Mouse (Mus musculus): ENCODE results near the gene Lrrc36.

The Lrrc36 gene

DNA sequence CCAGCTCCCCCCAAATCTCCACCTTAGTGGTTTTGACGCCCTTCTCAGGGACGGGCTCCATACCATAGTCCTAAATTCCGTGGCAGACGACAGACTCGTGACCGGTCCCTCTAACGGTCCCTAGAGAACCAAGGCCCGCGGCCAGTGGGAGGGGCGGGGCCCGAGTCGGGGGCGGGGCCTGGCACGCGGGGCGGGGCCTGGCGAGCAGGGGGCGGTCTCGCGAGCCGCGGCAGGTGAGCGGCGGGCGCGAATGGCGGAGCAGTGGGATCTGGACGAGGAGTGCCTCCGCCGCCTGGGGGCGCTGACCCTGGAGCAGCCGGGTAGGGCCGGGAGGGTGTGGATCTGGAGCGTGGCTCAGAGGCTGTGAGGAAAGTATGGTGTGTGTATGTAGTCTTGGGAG lies at the start of gene Lrrc36, which contains the start of gene Kctd19:
Gene Lrrc36 (plus strand): TSS at position 181 of the 400 bp plus-strand sequence.
Gene Kctd19 (minus strand): TSS at position 112 of the 400 bp plus-strand sequence.
- peak; percentile 55 for DNase-seq (ENCODE audit: low read depth, low spot score)

DNA sequence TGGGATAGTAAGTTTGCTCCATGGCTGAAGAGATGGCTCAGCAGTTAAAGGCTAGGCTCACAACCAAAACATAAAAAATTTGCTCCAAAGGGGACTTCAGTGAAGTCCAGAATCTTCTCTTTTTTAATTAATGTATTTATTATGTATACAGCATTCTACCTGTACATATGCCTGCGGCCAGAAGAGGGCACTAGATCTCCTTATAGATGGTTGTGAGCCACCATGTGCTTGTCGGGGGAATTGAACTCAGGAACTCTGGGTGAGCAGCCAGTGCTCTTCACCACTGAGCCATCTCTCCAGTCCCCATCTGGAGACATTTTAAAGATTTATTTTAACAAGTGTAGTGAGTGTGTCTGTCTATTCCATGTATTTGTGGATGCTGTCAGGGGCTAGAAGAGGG lies 46.3 kb upstream of the Lrrc36 start:
- no peak for DNase-seq (ENCODE audit: low read depth, low spot score)

DNA sequence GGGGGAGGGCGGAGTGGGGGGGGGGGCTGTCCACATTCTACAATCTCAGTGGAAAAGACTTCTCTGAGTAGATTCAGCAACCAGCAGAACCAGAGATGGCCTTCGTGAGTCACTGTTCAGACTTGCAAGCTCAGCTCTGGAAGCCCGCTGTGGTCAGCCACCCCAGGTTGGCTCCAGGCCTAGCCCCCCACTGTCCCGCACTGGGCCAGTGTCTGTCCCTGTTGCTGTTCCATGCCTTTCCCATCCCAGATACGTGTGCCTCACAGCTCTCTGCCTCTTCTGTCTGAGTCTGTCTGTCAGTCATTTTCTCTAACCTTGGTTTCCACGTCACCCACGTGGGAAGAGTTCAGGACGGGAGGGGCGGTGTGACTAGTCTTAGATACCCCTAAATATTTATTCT lies 40.9 kb upstream of the Lrrc36 start:
- DNase-seq (ENCODE audit: low read depth, low spot score): no peak

DNA sequence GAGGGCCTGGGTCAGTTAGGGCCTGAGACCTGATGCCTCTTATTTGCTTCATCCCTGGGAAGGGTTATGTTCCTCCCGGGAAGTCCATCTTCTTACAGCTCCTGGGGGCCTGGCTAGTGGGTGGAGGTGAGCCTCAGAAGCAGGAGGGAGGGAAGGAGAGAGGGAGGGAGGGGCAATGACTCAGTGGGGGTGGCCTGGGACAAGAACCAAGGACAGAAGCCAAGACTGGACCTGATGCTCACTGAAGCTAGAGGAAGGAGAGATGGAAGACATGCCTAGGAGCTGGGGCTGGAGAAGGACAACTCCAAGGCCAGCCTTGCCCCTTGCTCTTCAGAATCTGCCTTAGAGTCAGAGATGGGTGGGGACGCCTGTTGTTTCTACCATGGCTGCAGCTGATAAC lies 40.3 kb upstream of the Lrrc36 start, which contains the start of gene Plekhg4:
Gene Plekhg4 (plus strand): TSS at position 243 of the 400 bp plus-strand sequence.
- no peak for DNase-seq (ENCODE audit: low read depth, low spot score)

DNA sequence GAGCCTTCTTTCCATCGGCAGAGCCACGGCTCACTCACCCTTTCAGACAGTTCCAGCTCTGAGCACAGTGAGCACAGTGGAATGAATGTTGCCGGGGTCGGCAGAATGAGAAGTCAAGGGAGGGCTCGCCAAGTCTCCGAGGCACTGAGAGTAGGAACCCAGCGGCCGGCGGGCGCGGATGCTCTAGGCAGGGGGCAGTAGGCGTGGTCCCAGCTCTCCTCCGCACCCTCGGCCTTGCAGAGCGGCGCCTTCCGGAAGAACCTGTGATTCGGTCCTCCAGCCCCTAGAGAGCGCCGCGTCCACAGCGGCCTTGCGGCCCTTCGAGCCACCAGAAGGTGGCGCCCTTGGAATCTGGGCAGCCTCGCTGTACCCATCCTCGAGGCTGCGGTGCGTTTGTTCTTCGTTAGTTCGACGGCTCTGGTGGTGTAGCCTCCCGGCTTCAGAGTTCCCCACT lies 38.8 kb upstream of the Lrrc36 start:
- DNase-seq (ENCODE audit: low read depth, low spot score): peak; percentile 60

DNA sequence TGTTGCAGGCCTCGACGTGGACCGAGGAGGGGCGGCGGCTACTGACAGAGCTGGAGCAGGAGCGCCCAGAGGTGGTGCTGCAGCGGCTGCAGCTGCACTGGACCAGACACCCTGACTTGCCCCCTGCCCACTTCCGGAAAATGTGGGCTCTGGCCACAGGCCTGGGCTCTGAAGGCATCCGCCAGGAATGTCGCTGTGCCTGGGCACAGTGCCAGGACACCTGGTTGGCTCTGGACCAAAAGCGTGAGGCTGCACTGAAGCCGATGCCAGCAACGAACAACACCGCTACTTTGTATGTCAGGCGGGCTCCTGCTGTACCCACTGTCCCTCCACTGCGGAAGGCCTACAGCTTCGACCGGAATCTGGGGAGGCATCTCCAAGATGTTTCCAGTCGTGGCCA lies 34.7 kb upstream of the Lrrc36 start:
- DNase-seq (ENCODE audit: low read depth, low spot score): no peak

DNA sequence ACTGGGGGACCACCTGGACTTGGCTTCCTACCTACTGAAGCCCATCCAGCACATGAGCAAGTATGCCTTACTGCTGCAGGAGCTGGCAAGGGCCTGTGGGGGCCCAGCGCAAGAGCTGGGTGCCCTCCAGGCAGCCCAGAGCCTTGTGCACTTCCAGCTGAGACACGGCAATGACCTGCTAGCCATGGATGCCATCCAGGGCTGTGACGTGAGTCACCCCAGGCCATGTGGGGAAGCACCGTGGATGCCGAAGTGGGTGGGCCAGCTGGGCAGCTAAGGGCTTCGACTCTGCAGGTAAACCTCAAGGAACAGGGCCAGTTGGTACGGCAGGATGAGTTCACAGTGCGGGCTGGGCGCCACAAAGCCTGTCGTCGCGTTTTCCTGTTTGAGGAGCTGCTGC lies 33.1 kb upstream of the Lrrc36 start:
- DNase-seq (ENCODE audit: low read depth, low spot score): no peak

DNA sequence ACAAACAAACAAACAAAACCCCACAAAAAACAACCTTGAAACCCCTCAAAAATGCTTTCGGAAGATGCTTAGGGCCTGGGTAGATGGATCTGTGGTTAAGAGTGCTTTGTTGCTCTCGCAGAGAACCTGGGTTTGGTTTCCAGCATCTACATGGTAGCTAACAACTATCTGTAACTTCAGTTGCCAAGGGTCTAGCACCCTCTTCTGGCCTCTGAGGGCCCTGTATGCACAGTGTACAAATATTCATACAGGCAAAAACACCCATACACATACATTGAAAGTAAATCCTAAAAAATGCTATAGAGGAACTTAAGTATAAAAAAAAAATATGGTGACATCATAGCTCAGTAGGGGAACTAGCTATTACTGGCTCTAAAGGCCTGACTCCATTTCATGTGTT lies 29.3 kb upstream of the Lrrc36 start:
- DNase-seq (ENCODE audit: low read depth, low spot score): no peak

DNA sequence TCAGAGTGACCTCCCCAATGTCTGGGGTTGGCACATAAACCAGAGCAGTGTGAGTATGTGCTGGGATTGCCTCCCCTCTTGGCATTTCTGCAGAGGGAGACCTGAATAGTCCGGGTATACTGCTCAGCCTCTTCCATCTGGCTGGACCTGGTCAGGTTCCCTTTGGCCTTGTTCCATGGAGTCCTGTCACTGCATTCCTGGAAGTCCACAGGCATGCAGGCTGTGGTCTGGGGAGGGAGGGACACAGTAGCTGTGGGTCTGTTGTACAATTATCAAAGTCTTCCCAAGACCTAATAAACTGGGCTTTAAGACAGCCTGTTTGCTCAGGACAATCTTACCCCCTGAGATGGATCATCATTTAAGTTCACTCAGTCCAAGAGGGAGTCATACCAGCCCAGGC lies 26.2 kb upstream of the Lrrc36 start:
- DNase-seq (ENCODE audit: low read depth, low spot score): no peak

DNA sequence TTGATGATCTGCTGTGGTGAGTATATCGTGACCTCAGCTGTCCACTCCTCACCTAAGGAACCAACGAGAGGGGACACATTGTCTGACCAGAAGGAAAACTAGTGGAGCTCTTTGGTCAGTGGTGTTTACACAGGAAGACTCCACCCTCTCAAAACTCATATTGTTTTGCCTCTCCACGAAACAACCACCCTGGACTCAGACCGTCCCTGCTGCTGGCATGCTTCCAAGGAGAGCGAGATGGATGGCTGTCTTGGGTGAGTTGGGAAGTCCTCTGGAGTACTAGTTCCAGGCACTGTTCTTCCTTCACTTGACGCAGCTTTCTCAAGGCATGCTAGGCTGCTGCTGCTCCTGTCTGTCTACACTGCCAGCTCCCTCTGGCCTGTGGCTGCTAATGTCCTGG lies 24.3 kb upstream of the Lrrc36 start:
- no peak for DNase-seq (ENCODE audit: low read depth, low spot score)

DNA sequence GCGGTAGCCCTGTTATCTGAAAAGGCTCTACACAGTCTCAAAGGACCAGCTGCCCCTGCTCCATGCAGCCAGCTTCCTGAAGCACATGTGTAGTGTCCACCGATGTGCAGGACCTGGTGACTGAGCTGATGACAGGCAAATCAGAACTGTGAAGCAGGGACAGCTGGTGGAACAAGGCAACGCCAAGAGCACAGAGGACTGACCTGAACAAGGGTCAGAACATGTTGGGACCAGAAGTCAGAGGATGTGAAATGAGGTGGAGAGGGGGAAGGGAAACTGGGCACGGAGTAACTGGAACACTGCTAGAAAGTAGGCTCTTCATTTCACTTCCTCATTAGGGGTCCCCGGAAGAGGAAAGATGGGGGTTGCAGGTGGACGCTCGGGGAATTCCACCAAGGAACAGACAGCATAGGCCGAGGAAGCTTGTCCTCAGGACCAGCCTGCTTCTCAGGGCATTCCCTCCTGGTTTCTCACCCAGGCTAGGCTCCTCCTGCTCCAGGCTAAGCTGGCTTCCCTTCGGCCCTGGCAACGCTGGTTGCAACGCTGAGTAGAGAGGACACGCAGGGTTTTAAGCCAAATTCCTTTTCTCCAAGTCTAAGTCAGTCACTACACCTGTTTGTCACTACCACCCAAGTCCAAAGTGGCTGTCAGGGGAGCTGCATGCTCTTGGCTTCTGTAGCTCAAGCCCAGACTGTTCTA lies 20.1 kb upstream of the Lrrc36 start:
- DNase-seq (ENCODE audit: low read depth, low spot score): no peak

DNA sequence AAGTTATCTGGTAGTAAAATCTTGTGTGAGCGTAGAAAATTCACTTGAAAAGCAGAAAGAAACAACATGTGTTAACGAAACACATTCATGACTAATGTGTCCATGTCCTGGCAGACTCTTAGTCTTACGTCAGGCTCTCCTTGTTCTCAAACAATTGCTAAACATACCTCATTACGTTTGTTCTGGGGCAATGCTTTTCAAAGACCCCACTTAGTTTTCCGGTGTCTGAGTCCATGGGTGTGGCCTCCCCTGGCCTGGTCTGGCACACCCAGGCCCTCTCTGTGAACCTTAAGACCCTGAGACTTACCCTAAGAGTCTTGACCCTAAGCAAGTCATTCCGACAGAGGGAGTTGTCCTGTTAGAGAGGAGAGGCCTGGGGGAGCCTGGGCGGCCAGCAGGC lies 19.5 kb upstream of the Lrrc36 start:
- no peak for DNase-seq (ENCODE audit: low read depth, low spot score)

DNA sequence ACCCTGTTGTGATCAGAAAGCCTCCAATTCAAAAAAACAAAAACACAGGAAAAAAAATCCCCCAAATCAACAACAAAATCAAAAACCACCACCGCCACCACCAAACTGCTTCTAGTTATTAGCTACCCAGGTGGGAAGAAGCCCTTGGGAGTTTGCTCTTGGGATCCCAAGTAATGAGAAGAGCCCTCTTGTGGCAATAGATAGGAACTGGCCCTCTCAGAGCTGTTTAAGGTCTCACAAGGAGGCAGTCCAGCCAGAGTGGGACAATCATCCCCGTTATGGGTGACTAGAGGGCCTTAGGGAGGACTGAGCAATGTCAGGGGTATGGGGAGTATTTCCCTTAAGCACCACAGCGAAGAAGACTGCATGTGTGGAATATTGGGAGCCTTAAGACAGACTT lies 15.6 kb upstream of the Lrrc36 start:
- DNase-seq (ENCODE audit: low read depth, low spot score): peak; percentile 47

DNA sequence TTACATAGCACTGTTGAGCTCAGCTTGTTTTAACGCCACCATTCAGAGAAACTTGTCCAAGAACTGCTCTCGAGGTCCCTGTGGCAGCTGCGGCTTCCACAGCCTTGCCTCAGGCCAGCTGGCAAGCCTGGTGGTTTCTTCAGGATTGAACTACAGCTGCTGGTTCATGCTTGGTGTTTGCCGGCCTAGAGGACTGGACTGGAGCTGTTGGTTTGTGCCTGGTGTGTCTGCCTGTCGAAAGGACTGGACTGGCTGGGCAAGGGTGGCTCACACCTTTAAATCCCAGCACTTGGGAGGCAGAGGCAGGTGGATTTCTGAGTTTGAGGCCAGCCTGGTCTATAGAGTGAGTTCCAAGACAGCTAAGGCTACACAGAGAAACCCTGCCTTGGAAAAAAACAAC lies 13.4 kb upstream of the Lrrc36 start:
- no peak for DNase-seq (ENCODE audit: low read depth, low spot score)

DNA sequence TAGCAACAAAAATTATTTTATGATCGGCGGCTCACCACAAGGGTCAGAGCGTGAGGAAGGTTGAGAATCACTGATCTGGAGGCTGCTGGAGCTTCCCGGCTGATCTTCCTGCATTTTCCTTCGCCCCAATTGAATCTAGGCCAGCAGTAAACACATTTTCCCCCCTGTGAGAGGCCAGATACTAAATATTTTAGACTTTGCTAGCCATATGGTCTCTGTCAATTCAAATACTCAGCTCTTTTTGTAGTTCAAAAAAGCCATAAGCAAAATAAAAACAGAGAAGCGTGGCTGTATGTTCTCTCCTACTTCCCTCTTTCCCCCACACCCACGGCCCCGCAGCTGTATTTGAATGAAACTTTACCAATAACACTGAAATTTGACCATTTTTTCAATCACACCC lies 9.9 kb upstream of the Lrrc36 start:
- no peak for DNase-seq (ENCODE audit: low read depth, low spot score)

DNA sequence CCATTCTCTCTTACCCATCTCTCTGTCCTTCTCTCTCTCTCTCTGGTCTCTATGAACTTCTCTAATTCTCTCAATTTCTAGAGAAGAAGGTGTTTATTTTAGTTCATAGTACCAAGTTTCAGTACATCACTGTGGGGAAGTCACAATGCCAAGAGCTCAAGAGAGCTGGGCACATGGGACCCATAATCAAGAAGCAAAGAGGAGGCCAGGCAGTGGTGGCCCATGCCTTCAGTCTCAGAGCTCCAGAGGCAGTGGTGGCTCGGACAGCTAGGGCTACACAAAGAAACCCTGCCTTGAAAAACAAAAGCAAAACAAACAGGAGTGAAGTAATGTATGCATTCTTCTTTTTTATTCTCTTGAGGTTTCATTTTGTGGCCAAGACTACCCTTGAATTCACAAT lies 8.9 kb upstream of the Lrrc36 start:
- no peak for DNase-seq (ENCODE audit: low read depth, low spot score)

DNA sequence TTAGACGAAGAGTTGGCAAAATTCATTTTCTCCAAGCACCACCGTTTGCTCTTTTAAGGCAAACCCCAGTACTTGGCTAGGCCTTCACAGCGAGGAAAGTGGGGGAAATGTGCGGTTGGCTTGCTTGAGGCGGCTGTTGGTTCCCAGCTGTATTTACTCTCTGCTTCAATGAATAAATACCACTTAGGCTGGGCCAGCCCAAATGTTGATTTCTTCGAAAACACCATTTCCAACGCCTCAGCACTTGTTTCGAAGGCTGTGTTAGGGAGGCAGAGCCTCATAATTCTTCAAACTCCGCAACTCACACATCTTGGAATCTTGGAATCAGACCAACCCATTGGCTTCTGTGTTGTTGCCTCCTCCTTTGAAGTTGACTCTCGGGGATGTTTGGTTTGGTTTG lies 7.0 kb upstream of the Lrrc36 start:
- no peak for DNase-seq (ENCODE audit: low read depth, low spot score)

DNA sequence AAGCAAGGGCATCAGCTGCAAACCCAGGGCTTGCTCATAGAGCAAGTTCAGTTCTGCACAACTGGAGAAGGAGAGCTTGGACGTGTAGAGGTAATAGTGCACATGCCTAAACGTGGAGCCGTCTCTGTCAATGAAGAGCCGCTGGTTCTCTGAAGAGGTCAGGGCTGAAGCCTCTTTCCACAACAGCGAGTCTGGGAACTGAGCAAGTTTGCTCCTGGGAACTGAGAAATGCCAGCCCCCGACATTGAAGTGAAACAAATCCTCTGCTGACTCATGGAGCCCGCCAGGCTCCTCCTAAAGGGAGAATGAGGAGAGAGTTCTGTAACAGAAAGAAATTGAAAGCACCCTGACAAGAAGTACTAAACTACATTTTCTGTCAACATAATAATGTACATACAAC lies 5.0 kb upstream of the Lrrc36 start:
- no peak for DNase-seq (ENCODE audit: low read depth, low spot score)

DNA sequence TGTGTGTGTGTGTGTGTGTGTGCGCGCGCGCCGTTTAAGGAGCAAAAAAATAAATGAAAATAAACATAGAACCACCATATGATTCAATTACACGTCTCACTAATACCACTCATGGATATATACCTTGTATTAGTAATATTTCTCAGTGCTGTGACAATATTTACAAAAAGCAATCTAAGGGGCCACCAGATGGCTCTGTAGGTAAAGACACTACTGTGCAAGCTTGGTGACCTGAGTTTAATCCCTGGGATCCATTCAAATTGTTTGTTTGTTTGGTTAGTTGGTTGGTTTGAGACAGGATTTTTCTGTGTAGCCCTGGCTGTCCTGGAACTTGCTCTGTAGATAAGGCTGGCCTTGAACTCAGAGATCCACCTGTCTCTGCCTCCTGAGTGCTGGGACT lies 3.4 kb upstream of the Lrrc36 start:
- DNase-seq (ENCODE audit: low read depth, low spot score): no peak

DNA sequence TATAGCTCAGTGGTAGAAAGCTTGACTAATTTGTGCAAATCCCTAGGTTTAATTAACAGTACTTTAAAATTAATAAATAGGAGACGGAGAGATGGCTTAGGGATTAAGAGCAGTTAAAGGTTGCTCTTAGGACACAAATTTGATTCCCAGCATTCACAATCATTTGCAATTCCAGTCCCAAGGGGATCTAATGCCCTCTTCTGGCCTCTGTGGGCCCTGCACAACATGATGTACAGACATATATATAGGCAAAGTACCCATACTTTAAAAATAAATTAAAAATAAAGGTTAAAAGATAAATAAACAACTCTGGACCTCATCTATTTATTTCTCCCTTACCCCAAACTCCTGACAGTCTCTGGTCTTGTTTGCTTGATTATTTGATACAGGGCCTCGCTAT lies 5.6 kb downstream of the Lrrc36 start:
- no peak for DNase-seq (ENCODE audit: low read depth, low spot score)

DNA sequence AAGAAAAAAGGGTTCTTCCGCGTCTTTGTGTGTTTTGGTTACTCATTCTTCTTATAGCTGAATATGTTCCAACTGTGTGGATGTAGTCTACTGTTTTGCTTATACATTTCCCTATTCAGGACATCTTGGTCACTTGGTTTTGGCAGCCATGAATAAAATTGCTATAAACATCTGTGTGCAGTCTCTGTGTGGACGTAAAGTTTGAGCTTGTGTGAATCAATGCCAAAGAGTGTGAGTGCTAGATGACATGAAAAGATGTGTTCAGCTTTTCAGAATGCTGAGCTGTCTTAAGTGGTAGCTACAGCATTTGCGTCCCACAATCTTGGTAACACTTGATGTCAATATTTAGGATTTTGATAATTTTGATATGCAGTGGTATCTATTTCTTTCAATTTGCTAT lies 6.4 kb downstream of the Lrrc36 start:
- DNase-seq (ENCODE audit: low read depth, low spot score): no peak

DNA sequence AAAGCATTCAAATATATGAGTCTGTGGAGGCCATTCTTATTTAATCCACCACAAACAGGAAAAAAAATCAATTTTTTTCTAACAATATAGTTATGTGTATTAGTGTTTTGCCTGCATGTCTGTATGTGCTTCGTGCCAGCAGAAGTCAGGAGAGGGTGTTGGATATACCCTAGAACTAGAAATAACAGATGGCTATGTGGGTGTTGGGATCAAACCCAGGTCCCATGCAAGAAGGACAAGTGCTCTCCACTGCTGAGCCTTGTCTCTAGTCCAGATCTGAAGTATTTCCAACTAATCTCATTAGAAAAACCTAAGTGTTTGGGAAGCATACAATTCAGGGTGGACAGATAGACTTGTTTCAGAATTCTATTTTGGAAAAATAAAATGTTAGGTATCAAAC lies 8.6 kb downstream of the Lrrc36 start:
- no peak for DNase-seq (ENCODE audit: low read depth, low spot score)

DNA sequence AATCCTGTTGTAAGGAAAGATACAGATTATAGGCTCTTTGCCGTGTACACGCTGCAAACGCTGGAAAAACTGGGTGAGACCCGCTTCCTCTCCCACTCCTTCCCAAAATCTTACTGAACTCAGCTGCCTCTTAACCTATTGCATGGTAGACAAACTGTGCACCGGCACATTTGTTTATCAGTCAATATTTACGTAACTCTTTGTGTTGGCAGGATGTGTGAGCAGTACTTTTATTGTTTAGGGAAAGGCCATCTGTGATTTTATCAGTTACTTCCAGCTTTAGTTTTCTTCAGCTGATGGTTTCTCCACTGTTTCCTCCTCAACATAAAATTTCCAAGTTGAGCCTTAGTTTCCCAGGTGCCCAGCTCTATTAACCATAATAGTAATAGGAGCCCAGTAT lies 13.5 kb downstream of the Lrrc36 start:
- no peak for DNase-seq (ENCODE audit: low read depth, low spot score)

Measured in mesoderm, embryonic 11.5 days (tissue).